Mouse (Mus musculus) MEL (cell line): Measurements from ENCODE around the gene Sema3e. TPM values are rescaled to one million over a fixed set of nuclear protein-coding genes. Genes with fewer than 3 reads are reported as not detected.

ENCODE experiments used
- DNase-seq: peaks from one replicate; pipeline ENCODE4 v3.0.0; 2011; ENCODE audit warnings: low read depth, low spot score
- H3K27ac ChIP-seq: 2 replicates; pipeline ENCODE4 v1.5.1; 2012; ENCODE audit warnings: low read depth, mild to moderate bottlenecking, control low read depth, low read length, moderate library complexity; ENCODE audit not compliant: control insufficient read depth
- H3K27me3 ChIP-seq, 2 experiments: fragments of 150-350 bp in 1 of 2; sonication (generic) in 1 of 2; 2 replicates each; pipeline ENCODE4 v1.6.1; 2012; ENCODE audit warnings: low read length in 2 of 2, mild to moderate bottlenecking in 2 of 2, improper control_type of control experiment in 1 of 2, moderate library complexity in 1 of 2; ENCODE audit not compliant: insufficient read depth in 2 of 2, control insufficient read depth in 1 of 2
- H3K36me3 ChIP-seq, 2 experiments: 2 replicates each; pipeline ENCODE4 v1.6.1; 2012 to 2014; ENCODE audit warnings: low read length in 2 of 2, improper control_type of control experiment in 1 of 2, inconsistent platforms in 1 of 2, mild to moderate bottlenecking in 1 of 2; ENCODE audit not compliant: insufficient read depth in 2 of 2, control insufficient read depth in 1 of 2
- H3K4me1 ChIP-seq, 2 experiments: fragments of 150-350 bp in 1 of 2; sonication (generic) in 1 of 2; 2 replicates each; pipeline ENCODE4 v1.6.1; 2012; ENCODE audit warnings: low read length in 2 of 2, improper control_type of control experiment in 1 of 2, mild to moderate bottlenecking in 1 of 2; ENCODE audit not compliant: insufficient read depth in 2 of 2, control insufficient read depth in 1 of 2
- H3K4me3 ChIP-seq, 2 experiments: fragments of 150-350 bp in 1 of 2; sonication (generic) in 1 of 2; 2 replicates each; pipeline ENCODE4 v1.5.1; 2012; ENCODE audit warnings: low read depth in 2 of 2, low read length in 2 of 2, mild to moderate bottlenecking in 2 of 2, moderate library complexity in 2 of 2, control low read depth in 1 of 2, improper control_type of control experiment in 1 of 2; ENCODE audit not compliant: control insufficient read depth in 1 of 2, insufficient read depth in 1 of 2
- H3K79me2 ChIP-seq: 2 replicates; pipeline ENCODE4 v1.6.1; 2012; ENCODE audit warnings: mild to moderate bottlenecking, low read length, moderate library complexity; ENCODE audit not compliant: control insufficient read depth, poor library complexity, insufficient read depth
- H3K9ac ChIP-seq: 2 replicates; pipeline ENCODE4 v1.6.1; 2012; ENCODE audit warnings: low read depth, mild to moderate bottlenecking, control low read depth, low read length, moderate library complexity; ENCODE audit not compliant: control insufficient read depth, poor library complexity, severe bottlenecking
- H3K9me3 ChIP-seq: fragments of 150-350 bp; sonication (generic); replicated peaks from 2 replicates; pipeline ENCODE4 v1.6.1; 2012; ENCODE audit warnings: mild to moderate bottlenecking, low read length, improper control_type of control experiment, moderate library complexity; ENCODE audit not compliant: insufficient read depth
- CTCF ChIP-seq, 3 experiments: IDR thresholded peaks in 2 of 3; conservative IDR thresholded peaks in 1 of 3; 2 replicates each; pipeline ENCODE4 v1.5.1; 2011 to 2012; ENCODE audit warnings: low read length in 3 of 3, low read depth in 2 of 3, mild to moderate bottlenecking in 2 of 3, improper control_type of control experiment in 1 of 3, inconsistent platforms in 1 of 3, mixed read lengths in 1 of 3, moderate library complexity in 1 of 3; ENCODE audit not compliant: control insufficient read depth in 1 of 3, insufficient read depth in 1 of 3, poor library complexity in 1 of 3, severe bottlenecking in 1 of 3
- EP300 ChIP-seq, 2 experiments: IDR thresholded peaks; 2 replicates each; pipeline ENCODE4 v1.6.1; 2011; ENCODE audit warnings: improper control_type of control experiment in 2 of 2, low read length in 2 of 2, low read depth in 1 of 2, mild to moderate bottlenecking in 1 of 2
- GABPA ChIP-seq: IDR thresholded peaks from 2 replicates; pipeline ENCODE4 v1.6.1; 2012; ENCODE audit warnings: low read depth, mild to moderate bottlenecking, inconsistent platforms, low read length, improper control_type of control experiment, moderate library complexity
- HCFC1 ChIP-seq: IDR thresholded peaks from 2 replicates; pipeline ENCODE4 v1.6.1; 2012; ENCODE audit warnings: low read depth, mild to moderate bottlenecking, inconsistent platforms, low read length, improper control_type of control experiment, moderate library complexity
- MAZ ChIP-seq: IDR thresholded peaks from 2 replicates; pipeline ENCODE4 v1.6.1; 2012; ENCODE audit warnings: low read depth, mild to moderate bottlenecking, inconsistent platforms, low read length, improper control_type of control experiment
- MXI1 ChIP-seq: IDR thresholded peaks from 2 replicates; pipeline ENCODE4 v1.6.1; 2011; ENCODE audit warnings: mild to moderate bottlenecking, low read depth, low read length, improper control_type of control experiment
- MYB ChIP-seq: IDR thresholded peaks from 2 replicates; pipeline ENCODE4 v1.6.1; 2011; ENCODE audit warnings: mild to moderate bottlenecking, low read depth, low read length, improper control_type of control experiment
- NELFE ChIP-seq: IDR thresholded peaks from 2 replicates; pipeline ENCODE4 v1.6.1; 2011; ENCODE audit warnings: low read depth, low read length, improper control_type of control experiment
- NRF1 ChIP-seq: IDR thresholded peaks from 2 replicates; pipeline ENCODE4 v1.6.1; 2014; ENCODE audit warnings: low read depth, mild to moderate bottlenecking, inconsistent platforms, low read length, improper control_type of control experiment, moderate library complexity; ENCODE audit not compliant: poor library complexity, insufficient read depth, severe bottlenecking
- RAD21 ChIP-seq: IDR thresholded peaks from 2 replicates; pipeline ENCODE4 v1.6.1; 2011; ENCODE audit warnings: mild to moderate bottlenecking, low read depth, low read length, improper control_type of control experiment
- SMC3 ChIP-seq: IDR thresholded peaks from 2 replicates; pipeline ENCODE4 v1.6.1; 2011; ENCODE audit warnings: low read depth, low read length, improper control_type of control experiment
- TCF12 ChIP-seq: IDR thresholded peaks from 2 replicates; pipeline ENCODE4 v1.6.1; 2014; ENCODE audit warnings: low read depth, mild to moderate bottlenecking, inconsistent platforms, low read length, improper control_type of control experiment, moderate library complexity
- UBTF ChIP-seq: IDR thresholded peaks from 2 replicates; pipeline ENCODE4 v1.6.1; 2012; ENCODE audit warnings: low read depth, mild to moderate bottlenecking, inconsistent platforms, low read length, improper control_type of control experiment, moderate library complexity, borderline replicate concordance; ENCODE audit not compliant: insufficient read depth
- ZMIZ1 ChIP-seq: IDR thresholded peaks from 2 replicates; pipeline ENCODE4 v1.6.1; 2012; ENCODE audit warnings: low read depth, mild to moderate bottlenecking, inconsistent platforms, low read length, improper control_type of control experiment, moderate library complexity
- polyA plus RNA-seq, 2 experiments: library from polyadenylated mRNA; stranded (reverse) in 1 of 2; unstranded in 1 of 2; fragments of >175 nt in 1 of 2; fragments of >200 nt in 1 of 2; gene quantifications; 2 replicates each; pipeline versions ENCODE4 v1.2.1 to v1.2.4; 2012; ENCODE audit warnings: low replicate concordance in 2 of 2, low read depth in 1 of 2; ENCODE audit not compliant: insufficient read length in 2 of 2, insufficient read depth in 1 of 2, missing spikeins in 1 of 2
- total RNA-seq: library from RNA; depleted of rRNA; stranded (reverse); fragments of 300-350 nt; gene quantifications from 2 replicates; pipeline ENCODE4 v1.2.3, GENCODE M21; 2012

Gene Sema3e
- total and polyA plus RNA-seq, 3 experiments: not detected

- H3K27me3 ChIP-seq: no peaks in the 10 kb centered on the region
- H3K9ac ChIP-seq: no peak overlapping the region
- peak in 2 of 3 experiments; percentile 25 to 29; a peak in 2 of 6 replicates for TF ChIP-seq CTCF (IDR thresholded peaks at IDR 0.05 in 2 of 3, conservative IDR thresholded peaks at IDR 0.05 in 1 of 3; ENCODE audit: control insufficient read depth in 1 of 3, insufficient read depth in 1 of 3, low read depth in 2 of 3, low read length in 3 of 3, poor library complexity in 1 of 3, severe bottlenecking in 1 of 3)
- TF ChIP-seq EP300 (IDR thresholded peaks at IDR 0.05; ENCODE audit: low read depth in 1 of 2, low read length in 2 of 2): no peak
- TF ChIP-seq NRF1: no peak
- no peaks in the 10 kb centered on the region for H3K36me3 ChIP-seq
- no peaks in the 10 kb centered on the region for H3K79me2 ChIP-seq
- H3K4me1 ChIP-seq: no peaks in the 10 kb centered on the region
- H3K4me3 ChIP-seq: no peak overlapping the region
- no peak overlapping the region for H3K27ac ChIP-seq
- peak; percentile 24 for DNase-seq
- no peaks in the 10 kb centered on the region for H3K9me3 ChIP-seq
These were observed 142.7 kb downstream of the Sema3e start for GRCm38 (mm10) chr5:14167776-14168175.

GRCm38 (mm10) chr5:14173355-14174183 lies 148.5 kb downstream of the Sema3e start:
- Histone ChIP-seq H3K9me3 (no peaks in the 10 kb centered on the region), H3K27ac (no peak overlapping the region), H3K27me3 (no peaks in the 10 kb centered on the region), H3K36me3 (no peaks in the 10 kb centered on the region), H3K79me2 (no peaks in the 10 kb centered on the region), H3K4me3 (no peak overlapping the region), H3K9ac (no peak overlapping the region), H3K4me1 (no peaks in the 10 kb centered on the region)
- TF ChIP-seq RAD21 (no peak), UBTF (no peak), SMC3 (no peak), MXI1 (no peak), MYB (no peak), HCFC1 (no peak), TCF12 (no peak), NRF1 (no peak), ZMIZ1 (no peak), NELFE (no peak), MAZ (no peak), GABPA (no peak), EP300 (IDR thresholded peaks at IDR 0.05; ENCODE audit: low read depth in 1 of 2, low read length in 2 of 2) (no peak)
- no peak for DNase-seq
